Mouse (Mus musculus) G1E (cell line): ENCODE data around the gene Gnl2.

Source experiments
- CTCF ChIP-seq: IDR thresholded peaks from 2 replicates; pipeline ENCODE4 v1.5.1; 2012; ENCODE audit warnings: low read depth, low read length, inconsistent platforms, mixed read lengths
- GATA2 ChIP-seq: IDR thresholded peaks from 2 replicates; pipeline ENCODE4 v1.6.1; 2012; ENCODE audit warnings: low read depth, low read length, inconsistent platforms, borderline replicate concordance
- POLR2AphosphoS5 ChIP-seq: IDR thresholded peaks from 2 replicates; pipeline ENCODE4 v1.6.1; 2012; ENCODE audit warnings: low read depth, low read length, inconsistent platforms; ENCODE audit not compliant: insufficient replicate concordance
- TAL1 ChIP-seq: conservative IDR thresholded peaks from 2 replicates; pipeline ENCODE4 v1.6.1; 2012; ENCODE audit warnings: low read depth, low read length, inconsistent platforms, mixed read lengths

GRCm38 (mm10) chr4:125008712-125009111 lies 7.7 kb upstream of the Gnl2 start:
- no peak for TF ChIP-seq CTCF
- TF ChIP-seq POLR2AphosphoS5, result no peak
- TF ChIP-seq TAL1, result no peak
- TF ChIP-seq GATA2, result no peak
